Mouse (Mus musculus) neural tube, embryonic 15.5 days (tissue): ENCODE results near the gene Tll2. TPM values are rescaled to one million over a fixed set of nuclear protein-coding genes. Genes with fewer than 3 reads are reported as not detected.

Experiments used
- ATAC-seq: fragments of 200-750 bp; cut with Nextera tagmentation; 2 replicates; pipeline ENCODE4 v1.8.0; 2017; ENCODE audit warnings: mild to moderate bottlenecking, moderate TSS enrichment, moderate library complexity; ENCODE audit not compliant: low FRiP score
- H3K27ac ChIP-seq: fragments of 300-500 bp; sonication (generic); replicated peaks from 2 replicates; pipeline ENCODE4 v1.5.1; 2015; ENCODE audit warnings: mild to moderate bottlenecking, inconsistent platforms
- H3K27me3 ChIP-seq: fragments of 300-500 bp; sonication (generic); replicated peaks from 2 replicates; pipeline ENCODE4 v1.6.1; 2015; ENCODE audit warnings: inconsistent platforms
- H3K36me3 ChIP-seq: fragments of 300-500 bp; sonication (generic); 2 replicates; pipeline ENCODE4 v1.6.1; 2015; ENCODE audit warnings: inconsistent platforms
- H3K4me1 ChIP-seq: fragments of 300-500 bp; sonication (generic); 2 replicates; pipeline ENCODE4 v1.6.1; 2015; ENCODE audit warnings: inconsistent platforms
- H3K4me2 ChIP-seq: fragments of 300-500 bp; sonication (generic); 2 replicates; pipeline ENCODE4 v1.6.1; 2015; ENCODE audit warnings: inconsistent platforms, mild to moderate bottlenecking, moderate library complexity
- H3K4me3 ChIP-seq: fragments of 300-500 bp; sonication (generic); replicated peaks from 2 replicates; pipeline ENCODE4 v1.5.1; 2015; ENCODE audit warnings: mild to moderate bottlenecking, inconsistent platforms
- H3K9ac ChIP-seq: fragments of 300-500 bp; sonication (generic); replicated peaks from 2 replicates; pipeline ENCODE4 v1.6.1; 2015; ENCODE audit warnings: mild to moderate bottlenecking, inconsistent platforms
- H3K9me3 ChIP-seq: fragments of 300-500 bp; sonication (generic); replicated peaks from 2 replicates; pipeline ENCODE4 v1.6.1; 2016; ENCODE audit warnings: inconsistent platforms
- WGBS: fragments of 180-500 bp; shearing (Covaris S2); methylation state at CpG from one replicate; pipeline ENCODE4 v1.1.7; 2015; ENCODE audit warnings: mixed read lengths; 5-methylcytosine and 5-hydroxymethylcytosine counted together
- polyA plus RNA-seq: library from polyadenylated mRNA; unstranded; fragments of >200 nt; fragmentation: Nextera tagmentation; extraction: Ambion mirVana; gene quantifications from 2 replicates; pipeline ENCODE4 v1.2.1, GENCODE M21; 2015

Tll2 gene
- polyA plus RNA-seq, 1 experiment from 2014 or later, result 1.9 TPM

- H3K4me1 ChIP-seq, result peaks cover 55% of the 10 kb centered on the region
- H3K4me3 ChIP-seq, result no peak overlapping the region
- no peak overlapping the region for H3K9ac ChIP-seq
- no peak for ATAC-seq
- 23% methylated on average over 5 of the region's 5 CpGs for WGBS
- H3K27me3 ChIP-seq, result peaks cover 4% of the 10 kb centered on the region; the same call in 1 of the 2 replicates
- no peak overlapping the region for H3K27ac ChIP-seq
- no peak overlapping the region for H3K4me2 ChIP-seq
- H3K9me3 ChIP-seq, result no peaks in the 10 kb centered on the region
- no peaks in the 10 kb centered on the region for H3K36me3 ChIP-seq
Observed at GRCm38 (mm10) chr19:41109991-41110390, 96.6 kb downstream of the Tll2 start.

GRCm38 (mm10) chr19:41109496-41109895 lies 97.1 kb downstream of the Tll2 start:
- Histone ChIP-seq H3K4me3 (no peak overlapping the region), H3K36me3 (no peaks in the 10 kb centered on the region), H3K4me1 (peaks cover 50% of the 10 kb centered on the region), H3K27me3 (peaks cover 4% of the 10 kb centered on the region; the same call in 1 of the 2 replicates), H3K9ac (no peak overlapping the region), H3K9me3 (no peaks in the 10 kb centered on the region), H3K4me2 (peak overlapping the region; percentile 17; the same call in 1 of the 2 replicates), H3K27ac (no peak overlapping the region)
- peak; percentile 48 for ATAC-seq
- WGBS, result 30% methylated on average over 8 of the region's 8 CpGs

GRCm38 (mm10) chr19:41108666-41109065 lies 98.0 kb downstream of the Tll2 start:
- peaks cover 41% of the 10 kb centered on the region for H3K4me1 ChIP-seq
- no peak overlapping the region for H3K27ac ChIP-seq
- no peak for ATAC-seq
- no peak overlapping the region for H3K4me2 ChIP-seq
- no peaks in the 10 kb centered on the region for H3K36me3 ChIP-seq
- no peaks in the 10 kb centered on the region for H3K9me3 ChIP-seq
- 65% methylated on average over 7 of the region's 7 CpGs for WGBS
- H3K27me3 ChIP-seq, result peaks cover 4% of the 10 kb centered on the region; the same call in 1 of the 2 replicates
- H3K4me3 ChIP-seq, result no peak overlapping the region
- H3K9ac ChIP-seq, result no peak overlapping the region

GRCm38 (mm10) chr19:41107530-41107929 lies 99.1 kb downstream of the Tll2 start:
- 51% methylated on average over 8 of the region's 8 CpGs for WGBS
- no peak overlapping the region for H3K27ac ChIP-seq
- no peak for ATAC-seq
- H3K4me3 ChIP-seq, result no peak overlapping the region
- no peaks in the 10 kb centered on the region for H3K36me3 ChIP-seq
- H3K9me3 ChIP-seq, result no peaks in the 10 kb centered on the region
- peaks cover 31% of the 10 kb centered on the region for H3K4me1 ChIP-seq
- H3K27me3 ChIP-seq, result peaks cover 4% of the 10 kb centered on the region; the same call in 1 of the 2 replicates
- no peak overlapping the region for H3K9ac ChIP-seq
- H3K4me2 ChIP-seq, result no peak overlapping the region

- WGBS, result 44% methylated on average over 8 of the region's 8 CpGs
- ATAC-seq, result peak; percentile 43; the same call in 1 of the 2 replicates
Observed at GRCm38 (mm10) chr19:41104922-41105321, 101.7 kb downstream of the Tll2 start.

GRCm38 (mm10) chr19:41101390-41101789 lies 105.2 kb downstream of the Tll2 start:
- WGBS, result 64% methylated on average over 8 of the region's 8 CpGs
- 0 out of 2 replicates have a peak overlapping the region, but pooled peaks have one; percentile 24 for H3K27ac ChIP-seq
- H3K36me3 ChIP-seq, result no peaks in the 10 kb centered on the region
- peak; percentile 82 for ATAC-seq
- H3K4me2 ChIP-seq, result no peak overlapping the region
- no peak overlapping the region for H3K9ac ChIP-seq
- H3K4me1 ChIP-seq, result peaks cover 8% of the 10 kb centered on the region; the same call in 1 of the 2 replicates
- no peaks in the 10 kb centered on the region for H3K9me3 ChIP-seq
- H3K4me3 ChIP-seq, result no peak overlapping the region
- H3K27me3 ChIP-seq, result no peaks in the 10 kb centered on the region; the same call in 1 of the 2 replicates

More at GRCm38 (mm10) chr19:41104922-41105321, 101.7 kb downstream of the Tll2 start:
- Histone ChIP-seq H3K36me3 (no peaks in the 10 kb centered on the region), H3K4me2 (no peak overlapping the region), H3K27ac (no peak overlapping the region), H3K4me1 (peaks cover 21% of the 10 kb centered on the region), H3K9me3 (no peaks in the 10 kb centered on the region), H3K4me3 (no peak overlapping the region), H3K9ac (no peak overlapping the region), H3K27me3 (peaks cover 4% of the 10 kb centered on the region; the same call in 1 of the 2 replicates)

GRCm38 (mm10) chr19:41100863-41101262 lies 105.8 kb downstream of the Tll2 start:
- peaks cover 8% of the 10 kb centered on the region; the same call in 1 of the 2 replicates for H3K4me1 ChIP-seq
- H3K4me3 ChIP-seq, result no peak overlapping the region
- peak; percentile 61; the same call in 1 of the 2 replicates for ATAC-seq
- no peak overlapping the region for H3K4me2 ChIP-seq
- no peaks in the 10 kb centered on the region for H3K27me3 ChIP-seq
- 0 out of 2 replicates have a peak overlapping the region, but pooled peaks have one; percentile 24 for H3K27ac ChIP-seq
- H3K36me3 ChIP-seq, result no peaks in the 10 kb centered on the region
- 79% methylated on average over 7 of the region's 7 CpGs for WGBS
- no peaks in the 10 kb centered on the region for H3K9me3 ChIP-seq
- no peak overlapping the region for H3K9ac ChIP-seq

GRCm38 (mm10) chr19:41097038-41097437 lies 109.6 kb downstream of the Tll2 start:
- no peaks in the 10 kb centered on the region for H3K9me3 ChIP-seq
- no peak overlapping the region for H3K9ac ChIP-seq

GRCm38 (mm10) chr19:41091901-41092300 lies 114.7 kb downstream of the Tll2 start:
- H3K9ac ChIP-seq, result no peak overlapping the region
- no peak overlapping the region for H3K4me2 ChIP-seq
- 85% methylated on average over 2 of the region's 2 CpGs for WGBS
- H3K36me3 ChIP-seq, result no peaks in the 10 kb centered on the region
- H3K9me3 ChIP-seq, result no peaks in the 10 kb centered on the region
- no peak overlapping the region for H3K27ac ChIP-seq
- no peak overlapping the region for H3K4me3 ChIP-seq
- 0 out of 2 replicates have a peak, but pooled peaks cover 3% of the 10 kb centered on the region for H3K4me1 ChIP-seq
- ATAC-seq, result no peak
- H3K27me3 ChIP-seq, result peaks cover 11% of the 10 kb centered on the region; the same call in 1 of the 2 replicates

More at GRCm38 (mm10) chr19:41097038-41097437, 109.6 kb downstream of the Tll2 start:
- H3K4me1 ChIP-seq, result peaks cover 8% of the 10 kb centered on the region; the same call in 1 of the 2 replicates
- H3K27ac ChIP-seq, result no peak overlapping the region
- 31% methylated on average over 4 of the region's 4 CpGs for WGBS
- H3K4me3 ChIP-seq, result no peak overlapping the region
- no peak overlapping the region for H3K4me2 ChIP-seq
- no peaks in the 10 kb centered on the region for H3K36me3 ChIP-seq
- no peaks in the 10 kb centered on the region for H3K27me3 ChIP-seq
- ATAC-seq, result no peak

- Histone ChIP-seq H3K27ac (no peak overlapping the region), H3K4me3 (no peak overlapping the region), H3K9ac (no peak overlapping the region), H3K36me3 (no peaks in the 10 kb centered on the region), H3K4me2 (no peak overlapping the region), H3K27me3 (peaks cover 11% of the 10 kb centered on the region; the same call in 1 of the 2 replicates), H3K9me3 (no peaks in the 10 kb centered on the region), H3K4me1 (0 out of 2 replicates have a peak, but pooled peaks cover 3% of the 10 kb centered on the region)
- peak; percentile 44; the same call in 1 of the 2 replicates for ATAC-seq
- WGBS, result 12% methylated on average over 5 of the region's 5 CpGs
Observed at GRCm38 (mm10) chr19:41089833-41090232, 116.8 kb downstream of the Tll2 start.

- H3K4me2 ChIP-seq, result peak overlapping the region; percentile 19; the same call in 1 of the 2 replicates
- 48% methylated on average over 18 of the region's 18 CpGs for WGBS
- no peak overlapping the region for H3K4me3 ChIP-seq
- ATAC-seq, result no peak
- H3K36me3 ChIP-seq, result no peaks in the 10 kb centered on the region
- no peak overlapping the region for H3K27ac ChIP-seq
- no peaks in the 10 kb centered on the region for H3K9me3 ChIP-seq
- H3K27me3 ChIP-seq, result peaks cover 11% of the 10 kb centered on the region; the same call in 1 of the 2 replicates
- no peak overlapping the region for H3K9ac ChIP-seq
- H3K4me1 ChIP-seq, result 0 out of 2 replicates have a peak, but pooled peaks cover 3% of the 10 kb centered on the region
Observed at GRCm38 (mm10) chr19:41088491-41088890, 118.1 kb downstream of the Tll2 start.

- H3K36me3 ChIP-seq, result no peaks in the 10 kb centered on the region
- no peak overlapping the region for H3K4me3 ChIP-seq
- WGBS, result 19% methylated on average over 4 of the region's 4 CpGs
- H3K9ac ChIP-seq, result no peak overlapping the region
- 0 out of 2 replicates have a peak, but pooled peaks cover 3% of the 10 kb centered on the region for H3K4me1 ChIP-seq
- no peak for ATAC-seq
- H3K27ac ChIP-seq, result no peak overlapping the region
- no peak overlapping the region for H3K4me2 ChIP-seq
- peaks cover 11% of the 10 kb centered on the region; the same call in 1 of the 2 replicates for H3K27me3 ChIP-seq
- H3K9me3 ChIP-seq, result no peaks in the 10 kb centered on the region
Observed at GRCm38 (mm10) chr19:41087901-41088300, 118.7 kb downstream of the Tll2 start.
